Mouse (Mus musculus): ENCODE measurements around the gene Flrt1.

GRCm38 (mm10) chr19:7107174-7107573, 1.6 kb upstream of the Flrt1 start:
- TF ChIP-seq USF1 (IDR thresholded peaks at IDR 0.05; ENCODE audit: low read depth) = no peak
- no peak for TF ChIP-seq POLR2A (IDR thresholded peaks at IDR 0.05; ENCODE audit: insufficient read length, low read depth)
- no peak for TF ChIP-seq MAX (IDR thresholded peaks at IDR 0.05; ENCODE audit: low read depth)
- TF ChIP-seq POLR2AphosphoS2 (IDR thresholded peaks at IDR 0.05; ENCODE audit: insufficient read length, low read depth) = no peak
- TF ChIP-seq MYOG (IDR thresholded peaks at IDR 0.05; ENCODE audit: control insufficient read depth in 1 of 3, insufficient read depth in 1 of 3, insufficient read length in 2 of 3, low read depth in 2 of 3) = no peak
